Mouse (Mus musculus) hindbrain, embryonic 16.5 days (tissue): ENCODE measurements at regions not wholly inside any gene's neighbourhood (a gene's known extent, or its start where the extent isn't known, plus 50 kb on each side); places are given as distances from the start of the nearest gene placed in this dataset.
A peak's percentile ranks its signal among the peaks of the same experiment; 100 is the strongest.

Source experiments
- ATAC-seq: fragments of 200-750 bp; cut with Nextera tagmentation; 2 replicates; pipeline ENCODE4 v1.8.0; 2017; ENCODE audit warnings: moderate TSS enrichment, moderate library complexity
- H3K27ac ChIP-seq: fragments of 300-500 bp; sonication (generic); 2 replicates; pipeline ENCODE4 v1.5.1; 2014; ENCODE audit warnings: low read depth, mild to moderate bottlenecking, control low read depth, low read length, moderate library complexity
- H3K27me3 ChIP-seq: fragments of 300-500 bp; sonication (generic); replicated peaks from 2 replicates; pipeline ENCODE4 v1.6.1; 2014; ENCODE audit warnings: low read length; ENCODE audit not compliant: control insufficient read depth, insufficient read depth
- H3K36me3 ChIP-seq: fragments of 300-500 bp; sonication (generic); 2 replicates; pipeline ENCODE4 v1.6.1; 2014; ENCODE audit warnings: mild to moderate bottlenecking, low read length, moderate library complexity, mixed read lengths; ENCODE audit not compliant: control insufficient read depth, insufficient read depth
- H3K4me1 ChIP-seq: fragments of 300-500 bp; sonication (generic); 2 replicates; pipeline ENCODE4 v1.6.1; 2014; ENCODE audit warnings: low read depth, low read length; ENCODE audit not compliant: control insufficient read depth, insufficient read depth
- H3K4me2 ChIP-seq: fragments of 300-500 bp; sonication (generic); 2 replicates; pipeline ENCODE4 v1.6.1; 2014; ENCODE audit warnings: mild to moderate bottlenecking, low read length, control low read depth, moderate library complexity
- H3K4me3 ChIP-seq: fragments of 300-500 bp; sonication (generic); 2 replicates; pipeline ENCODE4 v1.5.1; 2014; ENCODE audit warnings: mild to moderate bottlenecking, low read length, control low read depth, moderate library complexity
- H3K9ac ChIP-seq: fragments of 300-500 bp; sonication (generic); 2 replicates; pipeline ENCODE4 v1.6.1; 2014; ENCODE audit warnings: low read depth, mild to moderate bottlenecking, control low read depth, low read length, moderate library complexity
- H3K9me3 ChIP-seq: fragments of 300-500 bp; sonication (generic); 2 replicates; pipeline ENCODE4 v1.6.1; 2014; ENCODE audit warnings: mild to moderate bottlenecking, low read length, moderate library complexity; ENCODE audit not compliant: control insufficient read depth
- WGBS: fragments of 180-500 bp; shearing (Covaris S2); extraction: QIAGEN DNeasy Blood & Tissue Kit; methylation state at CpG from one replicate; pipeline ENCODE4 v1.1.7; 2014; 5-methylcytosine and 5-hydroxymethylcytosine counted together

GRCm38 (mm10) chr5:149917374-149917773 is 101.1 kb upstream of the Rxfp2 start:
- Histone ChIP-seq H3K4me3 (no peak overlapping the region), H3K9ac (no peak overlapping the region), H3K9me3 (no peaks in the 10 kb centered on the region), H3K4me1 (no peaks in the 10 kb centered on the region), H3K4me2 (no peak overlapping the region), H3K36me3 (no peaks in the 10 kb centered on the region), H3K27me3 (no peaks in the 10 kb centered on the region), H3K27ac (no peak overlapping the region)
- no peak for ATAC-seq
- 31% methylated on average over 3 of the region's 3 CpGs for WGBS

GRCm38 (mm10) chr5:149919097-149919496 is 99.4 kb upstream of the Rxfp2 start:
- ATAC-seq, result peak; percentile 34; the same call in 1 of the 2 replicates
- WGBS, result 59% methylated on average over 4 of the region's 4 CpGs
- no peaks in the 10 kb centered on the region for H3K9me3 ChIP-seq

GRCm38 (mm10) chr5:149920326-149920725 is 98.1 kb upstream of the Rxfp2 start:
- no peaks in the 10 kb centered on the region for H3K4me1 ChIP-seq
- no peaks in the 10 kb centered on the region for H3K36me3 ChIP-seq
- no peaks in the 10 kb centered on the region for H3K9me3 ChIP-seq
- no peak for ATAC-seq
- WGBS, result 85% methylated on average over 4 of the region's 4 CpGs
- no peak overlapping the region for H3K4me3 ChIP-seq
- H3K9ac ChIP-seq, result no peak overlapping the region
- H3K27me3 ChIP-seq, result no peaks in the 10 kb centered on the region
- no peak overlapping the region for H3K27ac ChIP-seq
- H3K4me2 ChIP-seq, result no peak overlapping the region

More at GRCm38 (mm10) chr5:149919097-149919496, 99.4 kb upstream of the Rxfp2 start:
- no peak overlapping the region for H3K4me2 ChIP-seq
- H3K4me3 ChIP-seq, result no peak overlapping the region
- no peaks in the 10 kb centered on the region for H3K27me3 ChIP-seq
- H3K4me1 ChIP-seq, result no peaks in the 10 kb centered on the region
- no peak overlapping the region for H3K27ac ChIP-seq
- no peak overlapping the region for H3K9ac ChIP-seq
- H3K36me3 ChIP-seq, result no peaks in the 10 kb centered on the region

GRCm38 (mm10) chr5:149924501-149924900 is 94.0 kb upstream of the Rxfp2 start:
- no peak for ATAC-seq
- WGBS, result 83% methylated on average over 10 of the region's 10 CpGs
- H3K27ac ChIP-seq, result no peak overlapping the region
- H3K9me3 ChIP-seq, result no peaks in the 10 kb centered on the region
- no peak overlapping the region for H3K9ac ChIP-seq
- H3K4me2 ChIP-seq, result no peak overlapping the region
- H3K27me3 ChIP-seq, result no peaks in the 10 kb centered on the region
- no peak overlapping the region for H3K4me3 ChIP-seq
- no peaks in the 10 kb centered on the region for H3K36me3 ChIP-seq
- H3K4me1 ChIP-seq, result no peaks in the 10 kb centered on the region

GRCm38 (mm10) chr5:149926786-149927185 is 91.7 kb upstream of the Rxfp2 start:
- Histone ChIP-seq H3K27ac (no peak overlapping the region), H3K36me3 (no peaks in the 10 kb centered on the region), H3K4me2 (no peak overlapping the region), H3K4me1 (peaks cover 3% of the 10 kb centered on the region; the same call in 1 of the 2 replicates), H3K27me3 (no peaks in the 10 kb centered on the region), H3K9ac (no peak overlapping the region), H3K9me3 (no peaks in the 10 kb centered on the region), H3K4me3 (no peak overlapping the region)
- ATAC-seq, result no peak
- 83% methylated on average over 2 of the region's 2 CpGs for WGBS

GRCm38 (mm10) chr5:149931574-149932161 is 86.8 kb upstream of the Rxfp2 start:
- H3K27ac ChIP-seq, result peak overlapping the region; percentile 6; the same call in 1 of the 2 replicates
- H3K4me2 ChIP-seq, result no peak overlapping the region
- no peak overlapping the region for H3K9ac ChIP-seq
- WGBS, result 32% methylated on average over 9 of the region's 9 CpGs
- no peaks in the 10 kb centered on the region for H3K36me3 ChIP-seq
- H3K4me3 ChIP-seq, result no peak overlapping the region
- no peaks in the 10 kb centered on the region for H3K27me3 ChIP-seq
- ATAC-seq, result peak; percentile 60
- peaks cover 11% of the 10 kb centered on the region for H3K4me1 ChIP-seq
- no peaks in the 10 kb centered on the region for H3K9me3 ChIP-seq

- no peak overlapping the region for H3K4me3 ChIP-seq
- peaks cover 11% of the 10 kb centered on the region for H3K4me1 ChIP-seq
- no peak for ATAC-seq
- no peak overlapping the region for H3K9ac ChIP-seq
- 25% methylated on average over 4 of the region's 4 CpGs for WGBS
- peak overlapping the region; percentile 6; the same call in 1 of the 2 replicates for H3K27ac ChIP-seq
- no peaks in the 10 kb centered on the region for H3K27me3 ChIP-seq
- H3K36me3 ChIP-seq, result no peaks in the 10 kb centered on the region
- no peaks in the 10 kb centered on the region for H3K9me3 ChIP-seq
- no peak overlapping the region for H3K4me2 ChIP-seq
Measured at GRCm38 (mm10) chr5:149932220-149932619, 86.3 kb upstream of the Rxfp2 start.

GRCm38 (mm10) chr5:149945651-149946050 is 72.8 kb upstream of the Rxfp2 start:
- Histone ChIP-seq H3K9me3 (no peaks in the 10 kb centered on the region), H3K4me2 (no peak overlapping the region), H3K27ac (no peak overlapping the region), H3K4me1 (no peaks in the 10 kb centered on the region), H3K27me3 (no peaks in the 10 kb centered on the region), H3K9ac (no peak overlapping the region), H3K36me3 (no peaks in the 10 kb centered on the region), H3K4me3 (no peak overlapping the region)
- ATAC-seq, result no peak

- Histone ChIP-seq H3K9ac (no peak overlapping the region), H3K4me3 (no peak overlapping the region), H3K4me1 (no peaks in the 10 kb centered on the region), H3K4me2 (no peak overlapping the region), H3K9me3 (no peaks in the 10 kb centered on the region), H3K36me3 (no peaks in the 10 kb centered on the region), H3K27me3 (no peaks in the 10 kb centered on the region), H3K27ac (no peak overlapping the region)
- no peak for ATAC-seq
- whole genome bisulfite sequencing, result 73% methylated on average over 2 of the region's 2 CpGs
Measured at GRCm38 (mm10) chr5:149947491-149947890, 71.0 kb upstream of the Rxfp2 start.
